Mouse (Mus musculus): Measurements from ENCODE around the gene Olfr170.
"Not testable (repeated sequence)": the region's sequence is repeated elsewhere in the genome, so short reads cannot be mapped to it uniquely, and the experiment has no call there.

Gene Olfr170

DNA sequence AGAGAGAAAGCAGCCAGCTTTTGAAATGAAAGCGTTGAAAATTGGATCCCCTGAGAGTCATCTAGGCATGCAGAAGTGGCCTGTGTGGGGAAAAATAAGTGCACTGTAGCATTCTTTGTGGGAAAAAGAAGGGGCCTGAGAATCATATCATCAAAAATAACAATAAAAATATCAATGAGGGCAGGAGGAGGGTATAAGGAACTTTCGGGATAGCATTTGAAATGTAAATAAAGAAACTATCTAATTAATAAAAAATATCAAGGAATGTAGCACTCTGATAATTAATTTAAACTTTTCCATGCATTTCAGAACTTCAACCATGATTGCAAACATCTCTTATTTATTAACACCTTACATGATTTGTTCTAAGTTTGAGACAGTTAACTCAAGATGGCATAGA lies at the start of gene Olfr170:
Gene Olfr170, minus strand, starts transcription at position 101 of the 400 bp plus-strand sequence.
- not testable (repeated sequence) for DNase-seq (ENCODE audit: low read depth, low spot score)

DNA sequence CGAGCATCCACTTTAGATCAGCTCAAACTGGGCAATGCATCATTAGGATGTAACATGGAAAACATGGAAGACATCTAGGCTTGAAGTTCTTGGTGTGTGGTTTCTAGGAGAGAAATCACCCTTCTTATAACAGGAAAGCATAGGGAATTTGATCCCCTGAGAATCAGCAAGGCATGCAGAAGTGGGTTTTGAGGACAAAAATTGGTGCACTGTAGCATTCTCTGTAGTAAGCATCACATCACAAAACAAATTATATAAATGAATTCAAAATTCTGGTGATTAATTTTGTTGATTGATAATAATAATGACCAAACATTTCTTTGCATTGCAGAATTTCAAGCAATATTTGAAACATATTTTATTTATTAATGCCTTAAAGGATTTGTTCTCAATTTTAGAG lies 18.1 kb upstream of the Olfr170 start, which contains the start of gene Olfr171:
Gene Olfr171, minus strand, starts transcription at position 101 of the 400 bp plus-strand sequence.
- DNase-seq (ENCODE audit: low read depth, low spot score) = no peak

DNA sequence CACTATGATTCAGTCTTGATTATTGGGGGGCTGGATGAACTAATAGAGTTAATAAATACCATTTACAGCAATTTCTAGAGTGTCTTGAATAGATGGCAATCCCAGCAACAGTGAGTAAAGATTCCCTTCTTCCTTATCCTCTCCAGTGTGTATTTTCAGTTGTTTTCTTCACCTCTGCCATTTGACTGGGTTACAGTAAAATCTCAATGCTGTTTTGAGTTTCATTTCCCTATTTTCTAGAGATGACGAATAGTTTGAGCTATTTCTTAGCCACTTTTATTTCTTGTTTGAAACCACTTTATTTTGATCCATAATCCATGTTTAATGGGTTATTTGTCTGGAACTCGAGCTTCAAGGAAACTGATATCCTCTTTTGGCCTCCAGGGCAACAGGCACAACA lies 8.5 kb downstream of the Olfr170 start:
- DNase-seq (ENCODE audit: low read depth, low spot score) = no peak

GRCm38 (mm10) chr16:19571709-19572108 lies 40.0 kb downstream of the Olfr170 start, which contains the start of gene Olfr169:
Gene Olfr169 (minus strand): TSS chr16:19571809.
- not testable (repeated sequence) for DNase-seq (ENCODE audit: low read depth, low spot score)
